Mouse (Mus musculus) neural tube, embryonic 15.5 days (tissue): ENCODE measurements around the gene Spen. TPM values are rescaled to one million over a fixed set of nuclear protein-coding genes. Genes with fewer than 3 reads are reported as not detected.
A peak's percentile ranks its signal among the peaks of the same experiment; 100 is the strongest.

Source experiments
- ATAC-seq: fragments of 200-750 bp; cut with Nextera tagmentation; 2 replicates; pipeline ENCODE4 v1.8.0; 2017; ENCODE audit warnings: mild to moderate bottlenecking, moderate TSS enrichment, moderate library complexity; ENCODE audit not compliant: low FRiP score
- H3K27ac ChIP-seq: fragments of 300-500 bp; sonication (generic); replicated peaks from 2 replicates; pipeline ENCODE4 v1.5.1; 2015; ENCODE audit warnings: mild to moderate bottlenecking, inconsistent platforms
- H3K27me3 ChIP-seq: fragments of 300-500 bp; sonication (generic); replicated peaks from 2 replicates; pipeline ENCODE4 v1.6.1; 2015; ENCODE audit warnings: inconsistent platforms
- H3K36me3 ChIP-seq: fragments of 300-500 bp; sonication (generic); 2 replicates; pipeline ENCODE4 v1.6.1; 2015; ENCODE audit warnings: inconsistent platforms
- H3K4me1 ChIP-seq: fragments of 300-500 bp; sonication (generic); 2 replicates; pipeline ENCODE4 v1.6.1; 2015; ENCODE audit warnings: inconsistent platforms
- H3K4me2 ChIP-seq: fragments of 300-500 bp; sonication (generic); 2 replicates; pipeline ENCODE4 v1.6.1; 2015; ENCODE audit warnings: inconsistent platforms, mild to moderate bottlenecking, moderate library complexity
- H3K4me3 ChIP-seq: fragments of 300-500 bp; sonication (generic); replicated peaks from 2 replicates; pipeline ENCODE4 v1.5.1; 2015; ENCODE audit warnings: mild to moderate bottlenecking, inconsistent platforms
- H3K9ac ChIP-seq: fragments of 300-500 bp; sonication (generic); replicated peaks from 2 replicates; pipeline ENCODE4 v1.6.1; 2015; ENCODE audit warnings: mild to moderate bottlenecking, inconsistent platforms
- H3K9me3 ChIP-seq: fragments of 300-500 bp; sonication (generic); replicated peaks from 2 replicates; pipeline ENCODE4 v1.6.1; 2016; ENCODE audit warnings: inconsistent platforms
- WGBS: fragments of 180-500 bp; shearing (Covaris S2); methylation state at CpG from one replicate; pipeline ENCODE4 v1.1.7; 2015; ENCODE audit warnings: mixed read lengths; 5-methylcytosine and 5-hydroxymethylcytosine counted together
- polyA plus RNA-seq: library from polyadenylated mRNA; unstranded; fragments of >200 nt; fragmentation: Nextera tagmentation; extraction: Ambion mirVana; gene quantifications from 2 replicates; pipeline ENCODE4 v1.2.1, GENCODE M21; 2015

Gene Spen
- polyA plus RNA-seq, 1 experiment from 2014 or later: 13.4 TPM

- Histone ChIP-seq H3K4me2 (no peak overlapping the region), H3K9ac (no peak overlapping the region), H3K27ac (no peak overlapping the region), H3K4me3 (no peak overlapping the region), H3K4me1 (peaks cover 21% of the 10 kb centered on the region), H3K36me3 (peaks cover 25% of the 10 kb centered on the region), H3K9me3 (no peaks in the 10 kb centered on the region), H3K27me3 (no peaks in the 10 kb centered on the region)
- 94% methylated on average over 14 of the region's 14 CpGs for WGBS
- no peak for ATAC-seq
These were observed 82.0 kb downstream of the Spen start for GRCm38 (mm10) chr4:141456193-141456938.

GRCm38 (mm10) chr4:141455526-141455925, 82.9 kb downstream of the Spen start:
- no peak overlapping the region for H3K4me3 ChIP-seq
- peaks cover 17% of the 10 kb centered on the region; the same call in 1 of the 2 replicates for H3K4me1 ChIP-seq
- 82% methylated on average over 4 of the region's 4 CpGs for WGBS
- H3K9ac ChIP-seq: no peak overlapping the region
- ATAC-seq: no peak
- H3K4me2 ChIP-seq: no peak overlapping the region
- no peaks in the 10 kb centered on the region for H3K9me3 ChIP-seq
- no peak overlapping the region for H3K27ac ChIP-seq
- peaks cover 29% of the 10 kb centered on the region for H3K36me3 ChIP-seq
- no peaks in the 10 kb centered on the region for H3K27me3 ChIP-seq

GRCm38 (mm10) chr4:141454581-141455350, 83.6 kb downstream of the Spen start:
- 80% methylated on average over 14 of the region's 14 CpGs for WGBS
- H3K36me3 ChIP-seq: peaks cover 34% of the 10 kb centered on the region
- no peak overlapping the region for H3K27ac ChIP-seq
- H3K4me1 ChIP-seq: peaks cover 17% of the 10 kb centered on the region; the same call in 1 of the 2 replicates
- no peaks in the 10 kb centered on the region for H3K9me3 ChIP-seq
- no peak overlapping the region for H3K9ac ChIP-seq
- ATAC-seq: no peak
- no peaks in the 10 kb centered on the region for H3K27me3 ChIP-seq
- no peak overlapping the region for H3K4me2 ChIP-seq
- H3K4me3 ChIP-seq: no peak overlapping the region

- WGBS: 96% methylated on average over 9 of the region's 9 CpGs
- H3K36me3 ChIP-seq: peaks cover 58% of the 10 kb centered on the region
- ATAC-seq: no peak
These were observed 86.4 kb downstream of the Spen start for GRCm38 (mm10) chr4:141451916-141452450.

GRCm38 (mm10) chr4:141451251-141451650, 87.1 kb downstream of the Spen start:
- H3K4me1 ChIP-seq: peaks cover 13% of the 10 kb centered on the region
- H3K36me3 ChIP-seq: peaks cover 61% of the 10 kb centered on the region
- WGBS: 87% methylated on average over 2 of the region's 2 CpGs

More at GRCm38 (mm10) chr4:141451916-141452450, 86.4 kb downstream of the Spen start:
- Histone ChIP-seq H3K4me1 (peaks cover 8% of the 10 kb centered on the region; the same call in 1 of the 2 replicates), H3K27ac (no peak overlapping the region), H3K9ac (no peak overlapping the region), H3K9me3 (no peaks in the 10 kb centered on the region), H3K27me3 (no peaks in the 10 kb centered on the region), H3K4me3 (no peak overlapping the region), H3K4me2 (no peak overlapping the region)

GRCm38 (mm10) chr4:141446211-141446610, 92.2 kb downstream of the Spen start:
- H3K27ac ChIP-seq: no peak overlapping the region
- no peak overlapping the region for H3K9ac ChIP-seq
- 69% methylated on average over 7 of the region's 7 CpGs for WGBS
- no peak overlapping the region for H3K4me3 ChIP-seq
- H3K27me3 ChIP-seq: no peaks in the 10 kb centered on the region
- H3K4me1 ChIP-seq: peaks cover 24% of the 10 kb centered on the region
- no peak for ATAC-seq
- no peak overlapping the region for H3K4me2 ChIP-seq
- H3K36me3 ChIP-seq: peaks cover 40% of the 10 kb centered on the region
- H3K9me3 ChIP-seq: no peaks in the 10 kb centered on the region

More at GRCm38 (mm10) chr4:141451251-141451650, 87.1 kb downstream of the Spen start:
- Histone ChIP-seq H3K4me2 (no peak overlapping the region), H3K4me3 (no peak overlapping the region), H3K9ac (no peak overlapping the region), H3K27me3 (no peaks in the 10 kb centered on the region), H3K9me3 (no peaks in the 10 kb centered on the region), H3K27ac (no peak overlapping the region)
- no peak for ATAC-seq

GRCm38 (mm10) chr4:141445328-141445720, 93.1 kb downstream of the Spen start:
- H3K27me3 ChIP-seq: no peaks in the 10 kb centered on the region
- H3K9ac ChIP-seq: peak overlapping the region; percentile 96
- H3K4me1 ChIP-seq: peaks cover 24% of the 10 kb centered on the region
- H3K4me3 ChIP-seq: peak overlapping the region; percentile 100
- H3K27ac ChIP-seq: peak overlapping the region; percentile 87
- no peaks in the 10 kb centered on the region for H3K9me3 ChIP-seq
- peaks cover 36% of the 10 kb centered on the region for H3K36me3 ChIP-seq
- H3K4me2 ChIP-seq: peak overlapping the region; percentile 73
- ATAC-seq: 0 out of 2 replicates have a peak, but pooled peaks have one; percentile 1
- 13% methylated on average over 14 of the region's 14 CpGs for WGBS

- peak within 1 kb of the TSS; percentile 73 for H3K4me2 ChIP-seq
- peak within 1 kb of the TSS; percentile 87 for H3K27ac ChIP-seq
- ATAC-seq: peak; percentile 92
- H3K4me1 ChIP-seq: peaks cover 24% of the 10 kb centered on the region
- H3K9me3 ChIP-seq: no peaks in the 10 kb centered on the region
- peak within 1 kb of the TSS; percentile 100 for H3K4me3 ChIP-seq
- H3K9ac ChIP-seq: peak within 1 kb of the TSS; percentile 96
- WGBS: under 1% methylated on average over 69 of the region's 102 CpGs
- no peaks in the 10 kb centered on the region for H3K27me3 ChIP-seq
- H3K36me3 ChIP-seq: peaks cover 31% of the 10 kb centered on the region
These were observed 93.7 kb downstream of the Spen start, which contains the start of gene Zbtb17 for GRCm38 (mm10) chr4:141444451-141445327. Gene Zbtb17, plus strand, starts transcription at chr4:141444654.

- Histone ChIP-seq H3K9me3 (no peaks in the 10 kb centered on the region), H3K36me3 (peaks cover 23% of the 10 kb centered on the region), H3K27me3 (no peaks in the 10 kb centered on the region), H3K27ac (no peak overlapping the region; the same call in 1 of the 2 replicates), H3K4me3 (peak overlapping the region; percentile 100), H3K4me2 (peak overlapping the region; percentile 73), H3K4me1 (peaks cover 24% of the 10 kb centered on the region), H3K9ac (peak overlapping the region; percentile 96)
- ATAC-seq: no peak
- WGBS: 52% methylated on average over 11 of the region's 11 CpGs
These were observed 94.6 kb downstream of the Spen start for GRCm38 (mm10) chr4:141443641-141444429.

GRCm38 (mm10) chr4:141440877-141441276, 97.5 kb downstream of the Spen start:
- Histone ChIP-seq H3K9ac (no peak overlapping the region), H3K4me2 (no peak overlapping the region), H3K27me3 (no peaks in the 10 kb centered on the region), H3K36me3 (no peaks in the 10 kb centered on the region), H3K9me3 (no peaks in the 10 kb centered on the region), H3K4me1 (peaks cover 16% of the 10 kb centered on the region), H3K27ac (no peak overlapping the region), H3K4me3 (no peak overlapping the region)
- no peak for ATAC-seq
